Mouse (Mus musculus): ENCODE measurements around the gene Zfp985. TPM values are rescaled to one million over a fixed set of nuclear protein-coding genes. Genes with fewer than 3 reads are reported as not detected.
"Not testable (repeated sequence)": the region's sequence is repeated elsewhere in the genome, so short reads cannot be mapped to it uniquely, and the experiment has no call there.

The Zfp985 gene
- total and polyA plus RNA-seq, 2 experiments from 2014 or later, result 0.14 TPM; not detected in 1

DNA sequence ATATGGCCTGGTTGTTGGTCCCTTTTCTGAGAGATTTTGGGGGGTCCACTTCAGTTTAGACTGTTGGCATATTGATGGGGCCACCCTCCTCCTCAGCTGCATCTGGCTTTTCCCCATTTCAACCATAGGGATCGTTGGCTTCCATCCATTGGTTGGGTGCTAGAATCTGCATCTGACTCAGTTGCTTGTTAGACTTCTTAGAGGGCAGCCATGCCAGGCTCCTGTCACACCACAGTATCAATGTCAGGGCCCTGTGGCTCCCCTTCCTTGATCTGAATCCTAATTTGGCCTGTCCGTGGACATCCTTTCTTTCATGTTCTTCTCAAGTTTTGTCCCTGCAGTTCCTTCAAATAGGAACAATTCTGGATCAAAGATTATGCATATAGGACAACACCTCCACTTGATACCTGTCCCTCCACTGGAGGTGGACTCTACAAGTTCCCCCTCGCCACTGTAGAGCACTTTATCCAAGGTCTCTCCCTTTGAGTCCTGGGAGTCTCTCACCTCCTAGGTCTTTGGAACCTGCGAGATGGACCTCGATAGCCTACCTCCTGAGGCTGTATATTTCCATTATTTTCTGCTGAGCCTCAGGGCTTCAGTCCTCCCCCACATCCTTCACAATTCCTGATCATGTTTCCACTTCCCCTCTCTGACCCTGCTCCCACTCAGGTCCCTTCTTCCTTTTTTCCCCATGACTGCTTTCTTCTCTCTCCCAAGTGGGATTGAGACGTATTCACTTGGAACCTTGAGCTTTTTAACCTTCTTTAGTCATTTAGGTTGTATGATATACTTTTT is 12.5 kb downstream of the Zfp985 start:
- Histone ChIP-seq H3K9me3 (ENCODE audit: low read length) (peaks cover 16% of the 10 kb centered on the region; the same call in 1 of the 2 replicates), H3K9ac (replicated peaks; ENCODE audit: low read length) (no peak overlapping the region), H3K27ac (no peak overlapping the region), H3K4me3 (ENCODE audit: low read length) (no peak overlapping the region), H3K4me1 (ENCODE audit: insufficient read depth, low read length) (no peaks in the 10 kb centered on the region), H3K4me2 (ENCODE audit: low read depth, low read length) (no peak overlapping the region), H3K27me3 (ENCODE audit: insufficient read depth, low read length) (no peaks in the 10 kb centered on the region), H3K36me3 (ENCODE audit: insufficient read depth, low read length) (no peaks in the 10 kb centered on the region)
- 73% methylated on average over 6 of the region's 6 CpGs for WGBS
- ATAC-seq (no peak), DNase-seq (ENCODE audit: low spot score) (no peak)
- no peak for TF ChIP-seq CTCF (IDR thresholded peaks at IDR 0.05; ENCODE audit: low read depth)

DNA sequence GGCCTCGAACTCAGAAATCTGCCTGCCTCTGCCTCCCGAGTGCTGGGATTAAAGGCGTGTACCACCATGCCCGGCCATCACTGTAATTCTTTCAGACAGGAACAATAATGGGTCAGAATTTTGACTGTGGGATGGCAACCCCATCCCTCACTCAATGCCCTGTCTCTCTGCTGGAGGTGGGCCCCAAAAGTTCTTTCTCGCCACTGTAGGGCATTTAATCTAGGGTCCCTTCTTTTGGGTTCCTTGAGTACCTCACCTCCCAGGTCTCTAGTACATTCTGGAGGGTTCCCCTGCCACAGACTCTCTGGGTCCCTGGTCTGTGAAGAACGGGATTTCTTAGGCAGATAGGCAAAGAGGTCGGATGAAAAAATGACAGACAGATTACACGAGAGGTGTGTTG is 18.1 kb downstream of the Zfp985 start:
- H3K4me2 ChIP-seq (ENCODE audit: low read depth, low read length); H3K27ac ChIP-seq; H3K36me3 ChIP-seq (ENCODE audit: insufficient read depth, low read length); DNase-seq (ENCODE audit: low spot score); H3K9me3 ChIP-seq (ENCODE audit: low read length); ATAC-seq; H3K4me1 ChIP-seq (ENCODE audit: insufficient read depth, low read length); H3K27me3 ChIP-seq (ENCODE audit: insufficient read depth, low read length); H3K4me3 ChIP-seq (ENCODE audit: low read length); H3K9ac ChIP-seq (replicated peaks; ENCODE audit: low read length): not testable (repeated sequence)
- 87% methylated on average over 8 of the region's 8 CpGs for WGBS

DNA sequence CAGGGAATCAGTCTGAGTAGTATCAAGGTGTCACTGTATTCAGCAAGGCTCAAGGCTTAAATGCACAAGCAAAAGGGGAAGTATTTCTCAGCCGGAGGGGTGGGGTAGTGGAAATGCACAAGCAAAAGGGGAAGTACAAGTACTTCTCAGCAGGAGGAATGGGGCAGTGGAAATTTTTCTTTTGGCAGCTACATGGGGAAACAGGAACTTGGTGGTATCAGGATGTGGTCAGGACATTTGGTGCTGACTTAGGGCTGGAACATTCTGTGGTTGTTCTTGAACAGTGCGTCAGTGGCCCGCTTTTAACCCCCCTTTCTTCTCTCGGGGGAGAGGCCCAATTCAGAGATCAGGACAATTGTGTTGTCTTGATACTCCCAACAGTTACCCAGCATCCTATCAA is 26.3 kb downstream of the Zfp985 start:
- not testable (repeated sequence) for H3K4me1 ChIP-seq (ENCODE audit: insufficient read depth, low read length); H3K9ac ChIP-seq (replicated peaks; ENCODE audit: low read length); H3K4me2 ChIP-seq (ENCODE audit: low read depth, low read length); H3K27me3 ChIP-seq (ENCODE audit: insufficient read depth, low read length); H3K36me3 ChIP-seq (ENCODE audit: insufficient read depth, low read length); ATAC-seq; DNase-seq (ENCODE audit: low spot score); H3K4me3 ChIP-seq (ENCODE audit: low read length); H3K27ac ChIP-seq
- peaks cover 11% of the 10 kb centered on the region; the same call in 1 of the 2 replicates for H3K9me3 ChIP-seq (ENCODE audit: low read length)
- whole genome bisulfite sequencing, result 93% methylated on average over 4 of the region's 4 CpGs

DNA sequence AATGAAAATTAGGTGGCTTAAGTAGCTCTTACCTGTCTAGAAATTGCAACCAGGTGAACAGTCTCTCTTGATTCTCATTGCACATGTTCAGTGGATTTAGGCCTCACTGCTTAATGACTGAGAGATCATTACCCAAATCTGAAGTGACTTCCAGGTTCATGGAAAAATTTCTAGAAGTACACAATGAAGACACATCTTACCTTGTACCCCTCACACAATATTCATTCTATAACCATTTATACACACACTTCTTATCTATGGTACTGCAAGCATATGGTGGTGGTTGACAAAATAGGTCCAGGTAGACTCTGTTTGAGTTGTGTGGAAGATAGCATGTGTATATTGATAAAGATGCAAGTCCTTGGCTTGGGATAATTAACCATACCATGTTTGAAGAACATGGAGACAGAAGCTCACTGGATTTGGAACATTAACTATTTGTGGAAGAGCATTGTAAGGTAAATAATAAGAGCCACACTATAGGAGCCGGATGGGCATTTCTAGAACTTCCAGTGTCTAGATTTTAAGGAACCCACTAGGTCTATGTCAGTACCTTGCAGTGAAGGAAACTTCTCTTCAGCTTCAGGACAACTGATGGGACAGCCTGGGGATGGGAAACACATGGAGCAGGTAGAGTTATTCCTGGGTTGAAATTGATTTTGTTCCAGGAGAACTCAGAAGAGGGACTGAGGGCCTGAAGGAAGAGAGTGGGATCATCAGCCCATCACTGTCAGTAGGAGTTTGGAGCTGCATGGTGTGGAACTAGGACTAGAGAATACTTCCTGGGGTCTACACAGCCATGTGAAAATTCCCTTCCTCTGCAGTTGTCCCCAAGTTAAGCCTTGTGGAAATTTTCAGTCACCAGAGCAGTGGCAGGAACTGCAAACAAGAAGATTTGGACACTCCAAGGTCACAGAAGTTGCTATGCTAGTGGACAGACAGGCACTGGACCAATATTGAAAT is 33.7 kb downstream of the Zfp985 start:
- no peak overlapping the region for H3K4me3 ChIP-seq (ENCODE audit: low read length)
- no peak overlapping the region for H3K27ac ChIP-seq
- ATAC-seq, result no peak
- no peaks in the 10 kb centered on the region for H3K36me3 ChIP-seq (ENCODE audit: insufficient read depth, low read length)
- H3K4me2 ChIP-seq (ENCODE audit: low read depth, low read length), result no peak overlapping the region
- TF ChIP-seq CTCF (IDR thresholded peaks at IDR 0.05; ENCODE audit: low read depth), result no peak
- no peak for DNase-seq (ENCODE audit: low spot score)
- no peaks in the 10 kb centered on the region for H3K27me3 ChIP-seq (ENCODE audit: insufficient read depth, low read length)
- no peaks in the 10 kb centered on the region for H3K4me1 ChIP-seq (ENCODE audit: insufficient read depth, low read length)
- 54% methylated on average over 1 of the region's 1 CpGs for WGBS
- no peak overlapping the region for H3K9ac ChIP-seq (replicated peaks; ENCODE audit: low read length)
- peaks cover 23% of the 10 kb centered on the region for H3K9me3 ChIP-seq (ENCODE audit: low read length)

DNA sequence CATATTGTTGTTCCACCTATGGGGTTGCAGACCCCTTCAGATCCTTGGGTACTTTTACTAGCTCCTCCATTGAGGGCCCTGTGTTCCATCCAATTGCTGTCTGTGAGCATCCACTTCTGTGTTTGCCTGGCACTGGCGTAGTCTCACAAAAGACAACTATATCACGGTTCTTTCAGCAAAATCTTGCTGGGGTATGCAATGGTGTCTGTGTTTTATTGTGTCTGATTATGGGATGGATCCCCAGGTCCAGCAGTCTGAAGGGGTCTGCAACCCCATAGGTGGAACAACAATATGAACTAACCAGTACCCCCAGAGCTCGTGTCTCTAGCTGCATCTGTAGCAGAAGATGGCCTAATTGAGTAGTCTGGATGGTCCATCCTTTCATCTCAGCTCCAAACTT is 41.6 kb downstream of the Zfp985 start:
- not testable (repeated sequence) for H3K27me3 ChIP-seq (ENCODE audit: insufficient read depth, low read length); DNase-seq (ENCODE audit: low spot score); ATAC-seq; H3K27ac ChIP-seq; H3K4me1 ChIP-seq (ENCODE audit: insufficient read depth, low read length); H3K4me3 ChIP-seq (ENCODE audit: low read length); H3K9ac ChIP-seq (replicated peaks; ENCODE audit: low read length); H3K4me2 ChIP-seq (ENCODE audit: low read depth, low read length); H3K36me3 ChIP-seq (ENCODE audit: insufficient read depth, low read length)
- 0 out of 2 replicates have a peak, but pooled peaks cover 14% of the 10 kb centered on the region for H3K9me3 ChIP-seq (ENCODE audit: low read length)
- WGBS, result 78% methylated on average over 3 of the region's 3 CpGs

DNA sequence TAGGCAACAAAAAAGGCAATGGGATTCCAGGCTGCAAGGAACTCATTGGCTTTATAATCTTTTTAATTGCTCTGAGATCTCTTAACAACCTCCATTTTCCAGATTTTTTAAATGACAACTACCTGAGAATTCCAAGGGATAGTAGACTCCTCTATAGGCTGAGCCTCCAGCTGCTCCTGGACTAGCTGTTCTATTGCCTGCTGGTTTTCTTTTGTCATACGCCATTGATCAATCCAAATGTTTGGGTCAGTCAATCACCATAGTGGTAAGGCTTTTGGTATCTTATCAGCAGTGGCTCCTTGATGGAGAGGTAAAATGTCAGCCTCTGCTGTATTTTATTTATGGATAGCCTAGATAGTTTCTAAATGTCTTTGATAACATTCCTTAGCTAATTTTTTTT is 44.6 kb downstream of the Zfp985 start:
- Histone ChIP-seq H3K9ac (replicated peaks; ENCODE audit: low read length) (no peak overlapping the region), H3K36me3 (ENCODE audit: insufficient read depth, low read length) (no peaks in the 10 kb centered on the region), H3K4me1 (ENCODE audit: insufficient read depth, low read length) (no peaks in the 10 kb centered on the region), H3K27ac (no peak overlapping the region), H3K9me3 (ENCODE audit: low read length) (0 out of 2 replicates have a peak, but pooled peaks cover 16% of the 10 kb centered on the region), H3K27me3 (ENCODE audit: insufficient read depth, low read length) (no peaks in the 10 kb centered on the region), H3K4me2 (ENCODE audit: low read depth, low read length) (no peak overlapping the region), H3K4me3 (ENCODE audit: low read length) (no peak overlapping the region)
- no peak for TF ChIP-seq CTCF (IDR thresholded peaks at IDR 0.05; ENCODE audit: low read depth)
- 55% methylated on average over 1 of the region's 1 CpGs for WGBS
- no peak for DNase-seq (ENCODE audit: low spot score)
- ATAC-seq, result no peak
